Mouse (Mus musculus) brown adipose tissue, adult 24 weeks (tissue): Measurements from ENCODE around the gene Mrgprf. TPM values are rescaled to one million over a fixed set of nuclear protein-coding genes. Genes with fewer than 3 reads are reported as not detected.

Experiments used
- H3K27ac ChIP-seq: fragments of 200-500 bp; replicated peaks from 2 replicates; pipeline ENCODE4 v1.5.1; 2012; ENCODE audit warnings: low read depth, mild to moderate bottlenecking, low read length
- H3K4me1 ChIP-seq: fragments of 200-500 bp; 2 replicates; pipeline ENCODE4 v1.6.1; 2012; ENCODE audit warnings: low read length, mixed read lengths; ENCODE audit not compliant: control insufficient read depth, insufficient read depth, insufficient read length
- H3K4me3 ChIP-seq: fragments of 200-500 bp; 2 replicates; pipeline ENCODE4 v1.5.1; 2012; ENCODE audit warnings: low read depth, mild to moderate bottlenecking, low read length, moderate library complexity; ENCODE audit not compliant: insufficient read depth
- polyA plus RNA-seq: library from polyadenylated mRNA; stranded (reverse); fragments of >200 nt; gene quantifications from 2 replicates; pipeline ENCODE4 v1.2.4, GENCODE M21; 2012; ENCODE audit not compliant: missing spikeins, insufficient read depth, insufficient read length

The Mrgprf gene
- polyA plus RNA-seq, 1 experiment: 1.5 TPM

- Histone ChIP-seq H3K4me3 (no peak overlapping the region), H3K4me1 (no peaks in the 10 kb centered on the region), H3K27ac (no peak overlapping the region)
Observed at GRCm38 (mm10) chr7:145310526-145310925, 9.9 kb downstream of the Mrgprf start.

DNA sequence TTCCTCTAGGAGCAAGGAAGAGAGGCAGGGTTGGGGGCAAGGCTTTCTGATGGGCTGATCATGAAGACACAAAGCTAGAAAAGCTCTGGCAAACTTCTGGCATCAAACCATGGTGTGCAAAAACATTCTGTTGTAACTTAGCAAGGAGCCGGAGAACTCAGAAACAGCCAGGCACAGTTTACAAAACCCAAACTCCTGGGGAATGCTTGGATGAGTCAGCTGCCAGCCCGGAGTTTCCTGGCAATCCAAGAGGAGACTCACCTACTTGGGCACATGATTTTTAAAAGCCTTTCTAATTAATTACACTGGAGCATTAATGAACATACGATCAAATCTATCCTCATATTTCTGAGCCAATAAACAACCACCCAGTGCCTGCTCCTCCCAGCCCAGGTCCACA lies 11.5 kb downstream of the Mrgprf start:
- Histone ChIP-seq H3K27ac (no peak overlapping the region), H3K4me3 (no peak overlapping the region), H3K4me1 (no peaks in the 10 kb centered on the region)

- no peak within 1 kb of the TSS for H3K27ac ChIP-seq
- H3K4me1 ChIP-seq: no peaks in the 10 kb centered on the region
- no peak within 1 kb of the TSS for H3K4me3 ChIP-seq
Observed at GRCm38 (mm10) chr7:145314785-145315411, 14.3 kb downstream of the Mrgprf start, which contains the start of gene Mrgprd. Mrgprd (plus strand) TSS chr7:145314835.

GRCm38 (mm10) chr7:145317522-145317921 lies 16.9 kb downstream of the Mrgprf start:
- Histone ChIP-seq H3K4me3 (no peak overlapping the region), H3K4me1 (no peaks in the 10 kb centered on the region)

DNA sequence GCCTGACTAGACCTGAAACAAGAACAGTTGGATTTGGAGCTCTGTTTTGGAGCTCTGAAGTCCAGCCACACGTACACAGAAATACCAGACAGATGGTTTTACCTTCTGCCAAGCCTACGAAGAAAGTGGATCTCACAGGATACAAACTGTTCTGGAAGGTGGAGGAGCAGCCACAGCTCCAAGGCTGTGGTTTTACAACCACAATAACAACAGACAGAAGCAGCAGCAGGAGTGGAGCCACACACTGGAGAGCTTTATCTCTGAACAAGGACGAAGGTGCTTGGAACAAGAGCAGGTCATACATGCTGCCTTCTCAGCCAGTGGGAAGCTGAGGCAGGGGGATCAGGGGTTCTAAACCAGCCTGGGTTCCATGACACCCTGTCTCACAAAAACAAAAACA lies 18.9 kb downstream of the Mrgprf start:
- Histone ChIP-seq H3K27ac (no peak overlapping the region), H3K4me1 (no peaks in the 10 kb centered on the region), H3K4me3 (no peak overlapping the region)

More at GRCm38 (mm10) chr7:145317522-145317921, 16.9 kb downstream of the Mrgprf start:
- no peak overlapping the region for H3K27ac ChIP-seq

GRCm38 (mm10) chr7:145323607-145324006 lies 23.0 kb downstream of the Mrgprf start:
- H3K27ac ChIP-seq: no peak overlapping the region

GRCm38 (mm10) chr7:145325697-145326096 lies 25.1 kb downstream of the Mrgprf start:
- H3K4me1 ChIP-seq: no peaks in the 10 kb centered on the region
- no peak overlapping the region for H3K4me3 ChIP-seq
- no peak overlapping the region for H3K27ac ChIP-seq

More at GRCm38 (mm10) chr7:145323607-145324006, 23.0 kb downstream of the Mrgprf start:
- Histone ChIP-seq H3K4me3 (no peak overlapping the region), H3K4me1 (no peaks in the 10 kb centered on the region)

- no peak overlapping the region for H3K4me3 ChIP-seq
- H3K4me1 ChIP-seq: no peaks in the 10 kb centered on the region
- no peak overlapping the region for H3K27ac ChIP-seq
Observed at GRCm38 (mm10) chr7:145329982-145330381, 29.4 kb downstream of the Mrgprf start.

GRCm38 (mm10) chr7:145330641-145331040 lies 30.0 kb downstream of the Mrgprf start:
- no peak overlapping the region for H3K27ac ChIP-seq
- no peaks in the 10 kb centered on the region for H3K4me1 ChIP-seq
- no peak overlapping the region for H3K4me3 ChIP-seq

DNA sequence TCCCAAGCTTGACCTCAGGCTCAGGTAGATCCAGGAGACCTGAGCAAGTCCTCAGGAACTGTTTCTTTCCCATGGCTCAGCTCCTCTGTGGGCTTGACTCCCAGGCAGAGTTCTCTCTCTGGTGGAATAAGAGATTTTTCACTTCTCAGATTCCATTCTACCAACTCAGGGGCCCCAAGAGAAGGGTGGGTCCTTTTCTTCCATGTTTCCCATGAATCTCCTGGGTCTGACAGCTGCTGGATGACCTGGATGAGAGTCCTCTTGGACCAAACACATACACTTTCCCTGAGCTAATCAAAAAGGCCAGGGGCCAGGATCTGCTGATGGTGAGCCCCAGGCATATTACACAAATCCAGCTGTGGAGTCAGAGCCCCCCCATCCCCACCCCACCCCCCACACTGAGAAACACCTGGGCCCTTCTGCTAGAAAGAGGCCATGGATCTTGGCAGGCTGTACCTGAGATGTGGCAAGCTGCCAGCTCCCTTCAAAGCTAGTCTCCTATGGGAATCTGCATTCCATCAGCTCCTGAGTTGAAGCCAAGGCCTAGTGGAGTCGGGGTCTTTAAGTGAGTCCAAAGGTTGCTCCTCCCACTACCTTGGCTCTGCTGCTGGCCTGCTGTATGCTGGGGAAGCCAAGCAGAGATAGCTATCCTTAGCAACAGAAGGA lies 31.9 kb downstream of the Mrgprf start:
- Histone ChIP-seq H3K4me3 (no peak overlapping the region), H3K27ac (no peak overlapping the region), H3K4me1 (no peaks in the 10 kb centered on the region)

- Histone ChIP-seq H3K4me1 (no peaks in the 10 kb centered on the region), H3K27ac (no peak overlapping the region)
Observed at GRCm38 (mm10) chr7:145333936-145334335, 33.3 kb downstream of the Mrgprf start.

GRCm38 (mm10) chr7:145334428-145335027 lies 33.9 kb downstream of the Mrgprf start:
- Histone ChIP-seq H3K4me1 (no peaks in the 10 kb centered on the region), H3K27ac (no peak overlapping the region), H3K4me3 (no peak overlapping the region)

More at GRCm38 (mm10) chr7:145333936-145334335, 33.3 kb downstream of the Mrgprf start:
- H3K4me3 ChIP-seq: no peak overlapping the region

- H3K4me1 ChIP-seq: no peaks in the 10 kb centered on the region
- no peak overlapping the region for H3K27ac ChIP-seq
- no peak overlapping the region for H3K4me3 ChIP-seq
Observed at GRCm38 (mm10) chr7:145335199-145335598, 34.6 kb downstream of the Mrgprf start.

GRCm38 (mm10) chr7:145335616-145336332 lies 35.1 kb downstream of the Mrgprf start:
- no peaks in the 10 kb centered on the region for H3K4me1 ChIP-seq
- no peak overlapping the region for H3K4me3 ChIP-seq
- H3K27ac ChIP-seq: no peak overlapping the region

GRCm38 (mm10) chr7:145337889-145338288 lies 37.3 kb downstream of the Mrgprf start:
- Histone ChIP-seq H3K27ac (no peak overlapping the region), H3K4me3 (no peak overlapping the region), H3K4me1 (no peaks in the 10 kb centered on the region)
